Mouse (Mus musculus) R1 (cell line): ENCODE results near the gene Hsd17b3.
A peak's percentile ranks its signal among the peaks of the same experiment; 100 is the strongest.

Experiments used
- DNase-seq: peaks from one replicate; pipeline ENCODE4 v3.0.0-alpha.2; 2018; ENCODE audit warnings: low read depth, low spot score

Hsd17b3 gene

DNA sequence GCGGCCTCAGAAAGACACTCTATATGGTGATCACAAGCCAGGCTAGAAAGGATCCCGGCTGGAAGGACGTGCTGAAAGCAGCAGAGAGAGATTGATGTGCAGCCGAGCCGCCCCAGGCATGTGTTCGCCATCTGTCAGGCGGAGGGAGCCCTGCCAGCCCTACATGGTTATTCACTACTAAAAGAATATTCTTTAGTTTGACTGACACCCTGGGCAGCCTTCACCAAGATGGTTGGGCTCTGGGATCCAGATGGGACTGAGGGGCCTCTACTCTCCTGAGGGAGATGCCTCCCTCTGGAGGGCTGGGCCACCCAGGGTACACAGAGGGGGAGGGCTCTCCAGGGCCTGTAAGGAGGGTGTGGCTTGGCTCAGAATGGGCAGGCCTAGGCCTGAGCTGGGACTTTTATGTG, 68.1 kb downstream of the Hsd17b3 start:
- DNase-seq: peak; percentile 78

DNA sequence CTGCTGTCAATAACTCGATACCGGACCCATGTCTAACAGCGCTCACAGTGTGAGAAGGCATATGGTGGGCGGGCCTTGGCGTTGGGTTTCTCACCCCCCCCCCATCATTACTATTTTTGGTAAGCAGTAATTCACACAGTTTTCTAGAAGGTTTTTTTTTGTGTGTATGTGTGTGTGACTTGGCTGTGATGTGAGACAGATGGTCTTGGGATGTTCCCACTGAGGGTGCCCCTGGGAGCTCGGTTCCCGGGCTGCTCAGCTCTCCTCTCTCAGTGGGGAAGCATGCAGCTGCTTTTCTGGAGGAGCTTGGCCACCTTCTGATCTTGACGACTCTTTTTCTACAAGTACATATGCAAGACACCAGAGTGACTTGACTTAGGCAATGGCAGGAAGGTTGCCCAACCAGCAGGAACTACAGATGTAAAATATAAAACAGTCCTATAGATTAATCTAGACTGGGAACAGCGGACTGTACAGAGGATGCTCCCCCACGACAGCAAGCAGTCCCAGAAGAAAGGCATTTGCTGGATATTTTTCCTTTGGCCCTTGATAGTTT, 70.4 kb downstream of the Hsd17b3 start:
- no peak for DNase-seq

DNA sequence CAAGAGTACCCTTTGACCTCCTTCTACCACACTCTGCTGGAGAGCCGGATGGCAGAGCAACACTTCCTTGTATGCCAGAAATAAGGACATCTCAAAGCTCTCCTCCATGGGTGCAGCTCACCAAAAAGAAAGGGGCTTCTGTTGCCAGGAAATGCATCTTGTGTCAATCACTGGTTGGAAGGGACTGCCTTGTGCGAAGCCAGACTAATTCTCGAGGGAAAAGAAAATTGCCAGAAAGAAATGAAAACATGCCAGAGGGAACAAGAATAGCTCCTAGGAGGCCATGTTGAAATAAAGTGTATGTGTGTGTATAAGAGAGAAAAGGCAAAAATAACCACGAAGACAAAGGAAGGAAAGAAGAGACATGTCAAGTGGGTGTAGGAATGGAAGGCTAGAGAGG, 73.0 kb downstream of the Hsd17b3 start:
- no peak for DNase-seq

DNA sequence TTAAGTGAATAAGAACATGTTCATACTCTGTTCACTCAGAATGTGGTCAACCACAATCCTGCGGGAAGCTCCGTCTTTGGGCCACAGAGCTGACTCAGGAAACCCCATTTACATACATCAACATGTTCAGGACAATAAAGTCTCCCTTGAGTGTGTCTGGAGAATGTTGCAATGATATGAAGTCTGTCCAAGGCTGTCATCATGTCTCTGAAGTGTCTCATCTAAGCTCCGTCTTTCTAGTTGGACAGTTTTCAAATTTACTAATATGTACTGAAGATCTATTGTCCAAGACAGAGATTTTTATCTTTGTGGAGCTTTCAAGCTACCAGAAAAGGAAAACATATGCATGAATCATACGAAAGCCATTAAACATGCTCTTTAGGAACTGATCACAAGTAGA, 77.9 kb downstream of the Hsd17b3 start:
- DNase-seq: no peak
